Mouse (Mus musculus): Measurements from ENCODE around the gene Ubac2.

DNA sequence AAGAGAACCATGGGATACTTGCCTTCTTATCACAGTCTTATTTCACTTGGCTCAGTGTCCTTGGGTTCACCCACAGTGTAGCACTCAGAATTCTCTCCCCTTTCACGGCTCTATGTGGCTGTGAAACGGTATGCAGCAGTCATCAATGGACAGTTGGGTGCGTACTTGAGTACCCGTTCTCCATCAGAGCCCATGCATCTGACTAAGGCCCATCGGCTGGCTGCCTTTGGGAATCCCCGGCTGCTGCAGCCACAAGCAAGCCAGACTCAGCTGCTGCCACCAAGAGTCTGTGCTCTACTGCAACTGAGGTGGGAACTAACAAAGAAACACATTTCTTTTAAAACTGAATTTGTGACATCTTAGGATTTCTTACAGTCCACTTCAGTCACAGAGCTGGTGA, 23.1 kb downstream of the Ubac2 start:
- no peak for TF ChIP-seq JUND (conservative IDR thresholded peaks at IDR 0.05; ENCODE audit: low read depth, low read length)
- peak; percentile 24 for TF ChIP-seq RAD21 (IDR thresholded peaks at IDR 0.05; ENCODE audit: low read depth, low read length)
- peak; percentile 38 for TF ChIP-seq SMC3 (IDR thresholded peaks at IDR 0.05; ENCODE audit: low read depth, low read length)
- no peak for TF ChIP-seq UBTF (IDR thresholded peaks at IDR 0.05; ENCODE audit: low read depth, low read length)
- TF ChIP-seq E2F4 (IDR thresholded peaks at IDR 0.05; ENCODE audit: insufficient replicate concordance, low read depth, low read length) = no peak
- no peak for TF ChIP-seq MYC (IDR thresholded peaks at IDR 0.05; ENCODE audit: low read depth, low read length)

Measured in CH12.LX (cell line).